Mouse (Mus musculus) cerebellum, adult 2 months (tissue): ENCODE data around the gene Cyb5d2.

ENCODE experiments used
- CTCF ChIP-seq: fragments of 200-500 bp; IDR thresholded peaks from 2 replicates; pipeline ENCODE4 v1.5.1; 2011; ENCODE audit warnings: low read depth, mild to moderate bottlenecking, control low read depth, low read length, moderate library complexity, borderline replicate concordance; ENCODE audit not compliant: insufficient read depth
- POLR2A ChIP-seq: fragments of 200-500 bp; IDR thresholded peaks from 2 replicates; pipeline ENCODE4 v1.6.1; 2011; ENCODE audit warnings: low read length, control low read depth, borderline replicate concordance; ENCODE audit not compliant: insufficient read depth

GRCm38 (mm10) chr11:72795149-72795454 lies 840 bp downstream of the Cyb5d2 start:
- TF ChIP-seq CTCF (no peak), POLR2A (no peak)
